Mouse (Mus musculus) intestine, embryonic 16.5 days (tissue): ENCODE results near the gene Zfhx3. TPM values are rescaled to one million over a fixed set of nuclear protein-coding genes. Genes with fewer than 3 reads are reported as not detected.

Experiments
- ATAC-seq: fragments of 200-750 bp; cut with Nextera tagmentation; 2 replicates; pipeline ENCODE4 v1.8.0; 2017; ENCODE audit warnings: moderate TSS enrichment, moderate library complexity
- H3K27ac ChIP-seq: fragments of 300-500 bp; sonication (generic); 2 replicates; pipeline ENCODE4 v1.5.1; 2014; ENCODE audit warnings: mild to moderate bottlenecking, low read length
- H3K27me3 ChIP-seq: fragments of 300-500 bp; sonication (generic); replicated peaks from 2 replicates; pipeline ENCODE4 v1.6.1; 2014; ENCODE audit warnings: low read length, control low read depth, mixed read lengths; ENCODE audit not compliant: control insufficient read depth, insufficient read depth
- H3K36me3 ChIP-seq: fragments of 300-500 bp; sonication (generic); 2 replicates; pipeline ENCODE4 v1.6.1; 2014; ENCODE audit warnings: low read length, control low read depth; ENCODE audit not compliant: control insufficient read depth, insufficient read depth
- H3K4me1 ChIP-seq: fragments of 300-500 bp; sonication (generic); 2 replicates; pipeline ENCODE4 v1.6.1; 2014; ENCODE audit warnings: low read length, control low read depth, mixed read lengths; ENCODE audit not compliant: control insufficient read depth, insufficient read depth
- H3K4me2 ChIP-seq: fragments of 300-500 bp; sonication (generic); 2 replicates; pipeline ENCODE4 v1.6.1; 2014; ENCODE audit warnings: low read depth, low read length, control low read depth
- H3K4me3 ChIP-seq: fragments of 300-500 bp; sonication (generic); 2 replicates; pipeline ENCODE4 v1.5.1; 2014; ENCODE audit warnings: mild to moderate bottlenecking, low read length
- H3K9ac ChIP-seq: fragments of 300-500 bp; sonication (generic); 2 replicates; pipeline ENCODE4 v1.6.1; 2014; ENCODE audit warnings: low read depth, low read length
- H3K9me3 ChIP-seq: fragments of 300-500 bp; sonication (generic); 2 replicates; pipeline ENCODE4 v1.6.1; 2016; ENCODE audit warnings: low read length, control low read depth; ENCODE audit not compliant: control insufficient read depth
- WGBS: fragments of 180-500 bp; shearing (Covaris S2); extraction: QIAGEN DNeasy Blood & Tissue Kit; methylation state at CpG from one replicate; pipeline ENCODE4 v1.1.7; 2014; 5-methylcytosine and 5-hydroxymethylcytosine counted together
- polyA plus RNA-seq: library from polyadenylated mRNA; unstranded; fragments of >200 nt; fragmentation: Nextera tagmentation; extraction: Ambion mirVana; gene quantifications from 2 replicates; pipeline ENCODE4 v1.2.1, GENCODE M21; 2015

Gene Zfhx3
- polyA plus RNA-seq, 1 experiment from 2014 or later, result 6.1 TPM

DNA sequence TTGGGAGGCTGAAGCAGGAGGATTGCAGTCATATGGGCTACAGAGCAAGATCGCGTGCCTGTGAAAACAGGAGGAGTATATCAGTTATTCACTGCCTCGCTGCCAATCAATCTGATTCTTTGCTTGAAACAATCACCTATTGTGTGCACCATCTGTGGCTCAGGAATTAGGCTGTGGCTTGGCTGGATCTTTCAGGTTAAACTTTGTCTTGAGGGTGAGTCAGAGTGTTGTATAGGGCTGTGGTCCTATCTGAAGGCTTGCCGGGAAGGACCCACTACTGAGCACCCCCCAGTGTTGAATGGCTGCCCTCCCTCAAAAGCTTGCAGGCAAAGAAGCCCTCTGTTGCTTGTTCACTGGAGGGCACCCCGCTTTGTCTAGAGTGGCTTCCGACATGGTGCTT is 812.1 kb downstream of the Zfhx3 start:
- Histone ChIP-seq H3K36me3 (no peaks in the 10 kb centered on the region), H3K4me2 (no peak overlapping the region), H3K27ac (peak overlapping the region; percentile 19; the same call in 1 of the 2 replicates), H3K9me3 (no peaks in the 10 kb centered on the region), H3K4me3 (no peak overlapping the region), H3K27me3 (no peaks in the 10 kb centered on the region), H3K9ac (no peak overlapping the region), H3K4me1 (peaks cover 22% of the 10 kb centered on the region)
- 67% methylated on average over 6 of the region's 6 CpGs for WGBS
- peak; percentile 52; the same call in 1 of the 2 replicates for ATAC-seq

DNA sequence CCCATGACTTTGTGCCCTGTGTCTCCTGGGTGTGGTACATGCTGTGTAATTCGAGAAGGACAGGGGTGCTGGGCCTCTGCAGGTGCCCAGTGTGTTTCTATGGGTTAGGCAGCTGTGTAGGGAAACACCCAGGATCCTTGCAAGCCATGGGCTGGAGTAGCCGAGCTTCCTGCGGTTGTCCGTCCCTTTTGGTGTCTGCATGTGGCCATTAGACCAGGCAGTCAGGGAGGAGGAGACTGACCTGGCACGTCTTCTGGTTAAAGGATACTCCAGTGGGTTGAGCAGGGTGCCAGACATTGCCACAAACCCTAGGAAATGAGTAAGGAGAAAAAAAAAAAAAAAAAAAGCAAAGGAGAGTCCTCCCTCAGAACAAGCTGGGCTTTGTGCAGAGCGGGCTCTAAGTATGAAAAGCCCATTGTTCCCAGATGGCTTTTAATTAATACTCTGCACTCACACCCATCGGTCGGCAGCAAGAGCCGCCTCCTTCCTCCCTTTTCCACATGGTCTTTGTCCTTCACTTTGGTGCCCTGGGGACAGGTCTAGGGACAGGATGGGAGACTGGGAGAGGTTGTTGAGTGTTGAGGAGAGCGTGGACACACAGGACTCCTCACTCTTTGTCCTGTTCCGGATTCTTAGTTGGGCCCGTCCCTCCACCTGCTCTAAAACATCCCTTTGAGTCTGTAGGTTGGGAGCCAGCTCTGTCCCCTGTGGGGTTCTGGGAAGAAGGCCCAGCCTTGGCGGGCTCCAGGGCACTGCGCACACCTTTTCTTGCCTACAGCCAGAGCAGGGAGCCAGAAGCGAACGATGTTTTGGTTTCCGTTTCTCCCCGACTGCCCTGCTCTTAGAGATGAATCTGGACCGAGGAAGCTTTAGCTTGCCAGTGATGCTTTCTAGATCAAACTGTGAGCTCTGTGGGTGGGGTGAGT is 813.2 kb downstream of the Zfhx3 start:
- Histone ChIP-seq H3K9me3 (no peaks in the 10 kb centered on the region), H3K4me3 (no peak overlapping the region), H3K27ac (peak overlapping the region; percentile 49; the same call in 1 of the 2 replicates), H3K4me1 (peaks cover 22% of the 10 kb centered on the region), H3K27me3 (no peaks in the 10 kb centered on the region), H3K4me2 (0 out of 2 replicates have a peak overlapping the region, but pooled peaks have one; percentile 7), H3K9ac (no peak overlapping the region), H3K36me3 (no peaks in the 10 kb centered on the region)
- peak; percentile 54 for ATAC-seq
- 67% methylated on average over 19 of the region's 19 CpGs for WGBS

DNA sequence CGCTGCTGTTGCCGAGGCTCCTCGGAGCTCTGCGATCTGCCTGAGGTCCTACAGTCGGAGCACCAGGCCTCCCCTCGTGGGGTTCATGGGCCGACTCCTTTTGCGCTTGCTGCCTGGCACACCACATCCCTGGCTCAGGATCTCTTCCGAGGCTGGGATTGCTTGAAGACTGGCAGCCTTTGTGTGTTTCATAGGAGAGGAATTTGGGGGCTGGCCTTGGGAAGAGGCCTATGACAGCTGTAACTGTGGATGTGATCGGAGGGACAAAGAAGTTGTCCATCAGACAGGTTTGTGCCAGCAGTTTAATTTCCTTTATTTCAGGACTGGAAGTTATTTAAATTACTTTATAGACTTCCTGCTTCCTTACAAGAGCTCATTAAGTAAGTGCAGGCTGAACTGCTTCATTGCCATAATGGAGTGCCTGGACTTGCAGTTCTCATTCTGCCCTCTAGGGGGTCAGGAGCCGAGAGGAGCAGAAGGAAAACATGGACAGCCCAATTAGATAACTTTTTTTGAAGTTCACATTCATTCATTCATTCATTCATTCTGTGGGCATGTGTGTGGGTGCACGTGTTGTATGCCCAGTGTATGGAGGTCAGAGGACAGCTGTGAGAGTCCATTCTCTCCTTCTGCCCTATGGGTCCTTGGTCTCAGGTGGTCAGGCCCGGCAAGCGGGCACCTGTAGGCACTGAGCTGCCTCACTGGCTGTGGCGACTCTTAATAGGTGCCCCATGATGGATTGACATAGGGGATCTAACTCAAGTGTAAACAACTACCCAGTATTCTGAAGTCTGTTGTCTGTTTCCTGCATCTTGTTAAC is 817.3 kb downstream of the Zfhx3 start:
- Histone ChIP-seq H3K9ac (peak overlapping the region; percentile 56), H3K9me3 (no peaks in the 10 kb centered on the region), H3K4me1 (peaks cover 32% of the 10 kb centered on the region), H3K4me2 (no peak overlapping the region), H3K27me3 (no peaks in the 10 kb centered on the region), H3K27ac (peak overlapping the region; percentile 57), H3K36me3 (no peaks in the 10 kb centered on the region), H3K4me3 (no peak overlapping the region)
- ATAC-seq, result peak; percentile 35; the same call in 1 of the 2 replicates
- 53% methylated on average over 15 of the region's 15 CpGs for WGBS

DNA sequence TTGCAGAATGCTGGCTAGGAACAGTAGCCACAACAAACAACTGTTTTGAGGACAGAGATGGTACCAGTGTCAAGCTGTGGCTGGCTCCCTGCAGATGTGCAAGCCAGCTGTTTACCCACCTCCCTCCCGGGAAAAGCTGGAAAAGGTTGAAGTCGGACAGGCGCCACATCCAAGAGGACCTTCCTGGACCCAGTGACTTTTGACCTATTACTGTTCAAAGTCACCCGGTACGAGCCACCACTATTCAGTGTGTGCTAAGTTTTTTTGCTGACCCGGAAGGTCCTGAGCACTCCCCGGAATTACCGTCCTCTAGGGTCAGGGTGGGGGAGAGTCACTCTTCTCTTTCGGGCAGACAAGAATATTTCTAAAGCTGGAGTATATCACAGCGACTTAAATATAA is 818.3 kb downstream of the Zfhx3 start:
- no peaks in the 10 kb centered on the region for H3K9me3 ChIP-seq
- WGBS, result 69% methylated on average over 10 of the region's 10 CpGs
- ATAC-seq, result no peak
- H3K4me1 ChIP-seq, result peaks cover 34% of the 10 kb centered on the region
- H3K27me3 ChIP-seq, result no peaks in the 10 kb centered on the region
- no peak overlapping the region for H3K27ac ChIP-seq
- H3K4me3 ChIP-seq, result no peak overlapping the region
- no peak overlapping the region for H3K9ac ChIP-seq
- no peak overlapping the region for H3K4me2 ChIP-seq
- H3K36me3 ChIP-seq, result no peaks in the 10 kb centered on the region

DNA sequence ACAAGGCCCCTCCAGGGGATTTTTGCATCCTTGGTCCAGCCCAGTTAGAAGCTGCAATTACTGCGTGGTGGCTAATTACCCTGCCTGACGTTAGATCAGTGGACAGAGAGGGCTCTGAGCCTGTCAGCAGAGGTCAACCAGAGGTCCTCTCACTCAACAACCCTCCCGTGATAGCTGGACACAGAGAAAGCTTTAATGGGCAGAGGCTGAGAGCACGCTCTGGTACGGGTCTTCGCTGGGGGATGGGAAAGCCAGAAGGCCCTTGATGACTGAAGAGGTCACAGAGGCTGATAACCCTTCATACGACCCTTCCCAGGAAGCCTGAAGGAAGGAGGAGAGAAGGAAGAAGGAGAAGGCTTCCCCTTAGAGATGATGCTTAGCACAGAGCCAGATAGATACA is 820.1 kb downstream of the Zfhx3 start:
- H3K27me3 ChIP-seq, result no peaks in the 10 kb centered on the region
- no peak overlapping the region for H3K4me2 ChIP-seq
- ATAC-seq, result no peak
- H3K9ac ChIP-seq, result no peak overlapping the region
- H3K4me3 ChIP-seq, result no peak overlapping the region
- WGBS, result 42% methylated on average over 7 of the region's 7 CpGs
- no peaks in the 10 kb centered on the region for H3K36me3 ChIP-seq
- no peak overlapping the region for H3K27ac ChIP-seq
- H3K4me1 ChIP-seq, result peaks cover 42% of the 10 kb centered on the region
- H3K9me3 ChIP-seq, result no peaks in the 10 kb centered on the region

DNA sequence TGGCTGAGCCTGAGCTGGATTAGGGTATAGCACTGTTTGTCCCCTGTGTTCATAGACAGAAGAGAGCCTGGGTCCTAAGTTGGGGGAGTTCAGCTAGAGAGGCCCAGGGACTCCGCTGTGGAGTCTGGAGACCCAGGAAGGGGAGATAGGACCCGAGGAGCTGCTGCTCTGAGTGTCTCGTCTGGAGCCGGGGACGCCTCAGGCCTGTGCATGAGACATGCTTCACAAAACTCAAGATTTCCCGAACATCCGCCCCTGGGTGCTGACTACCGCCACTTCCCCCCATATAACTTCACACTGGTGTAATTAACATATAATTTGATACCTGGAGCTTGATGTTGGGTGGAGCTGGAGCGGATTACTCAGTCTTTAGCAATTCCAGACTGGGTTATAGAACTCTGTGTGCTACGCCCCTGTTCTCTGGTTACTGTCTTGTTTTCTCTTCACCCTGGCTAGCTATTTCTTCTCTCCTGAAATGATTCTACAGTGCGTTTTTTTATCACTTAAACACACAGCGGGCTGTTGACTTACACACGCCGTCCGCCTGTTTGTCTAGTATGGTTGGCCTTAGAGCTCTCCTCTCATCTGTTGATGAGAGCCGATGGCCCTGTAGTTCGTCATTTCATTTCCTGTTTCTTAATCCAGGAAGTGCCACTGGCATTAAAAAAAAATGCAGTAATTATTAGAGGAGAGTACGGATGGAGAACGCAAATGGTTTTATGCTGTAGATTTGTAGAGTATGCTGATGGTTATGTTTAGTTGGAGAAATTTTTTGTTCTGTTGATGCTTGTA is 822.2 kb downstream of the Zfhx3 start:
- Histone ChIP-seq H3K9ac (peak overlapping the region; percentile 31; the same call in 1 of the 2 replicates), H3K9me3 (no peaks in the 10 kb centered on the region), H3K27me3 (no peaks in the 10 kb centered on the region), H3K4me3 (no peak overlapping the region), H3K27ac (peak overlapping the region; percentile 47; the same call in 1 of the 2 replicates), H3K36me3 (no peaks in the 10 kb centered on the region), H3K4me2 (no peak overlapping the region), H3K4me1 (peaks cover 38% of the 10 kb centered on the region)
- ATAC-seq, result peak; percentile 36
- 42% methylated on average over 19 of the region's 19 CpGs for WGBS

DNA sequence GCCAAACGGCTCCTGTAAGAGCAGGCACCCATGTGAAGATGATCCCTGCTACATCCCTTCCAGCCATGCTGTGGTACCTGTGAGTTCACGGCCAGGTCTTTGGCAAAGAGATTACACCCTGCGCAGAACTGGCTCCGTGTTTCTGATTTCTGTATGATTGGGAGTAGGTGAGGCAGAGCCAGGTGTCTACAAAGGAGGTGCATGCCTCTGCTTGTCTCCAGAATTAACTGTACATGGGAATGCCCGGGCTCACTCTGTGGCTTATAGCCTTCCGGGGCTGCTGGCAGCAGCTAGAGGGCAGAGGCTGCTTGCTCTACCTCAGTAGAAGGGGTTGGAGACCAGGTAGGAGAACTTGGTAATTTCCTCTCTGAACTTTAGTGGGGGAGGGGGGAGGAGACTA is 823.7 kb downstream of the Zfhx3 start:
- Histone ChIP-seq H3K4me1 (peaks cover 37% of the 10 kb centered on the region), H3K27ac (no peak overlapping the region), H3K36me3 (no peaks in the 10 kb centered on the region), H3K4me2 (no peak overlapping the region), H3K4me3 (no peak overlapping the region), H3K9ac (no peak overlapping the region), H3K27me3 (no peaks in the 10 kb centered on the region), H3K9me3 (no peaks in the 10 kb centered on the region)
- no peak for ATAC-seq
- 71% methylated on average over 6 of the region's 6 CpGs for WGBS

DNA sequence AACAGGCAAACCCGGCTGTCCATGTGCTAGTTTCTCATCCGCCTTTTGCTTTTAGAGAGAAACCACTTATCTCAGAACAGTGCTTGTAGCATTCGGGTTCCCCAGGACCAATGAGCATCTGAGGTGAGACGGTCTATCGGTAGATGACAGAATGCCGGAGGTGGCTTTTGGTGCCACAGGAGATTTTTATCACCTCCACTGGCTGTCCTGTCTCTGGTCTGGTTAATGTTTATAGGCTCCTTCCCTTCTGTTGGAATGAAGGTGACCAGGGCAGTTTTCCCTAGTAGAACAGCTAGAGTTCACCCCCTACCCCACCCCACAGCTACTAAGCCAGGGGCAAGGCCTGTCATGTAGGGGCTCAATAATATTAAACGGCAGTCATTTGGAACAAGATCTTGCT is 825.6 kb downstream of the Zfhx3 start:
- ATAC-seq, result no peak
- 54% methylated on average over 7 of the region's 7 CpGs for WGBS
- peaks cover 37% of the 10 kb centered on the region for H3K4me1 ChIP-seq

DNA sequence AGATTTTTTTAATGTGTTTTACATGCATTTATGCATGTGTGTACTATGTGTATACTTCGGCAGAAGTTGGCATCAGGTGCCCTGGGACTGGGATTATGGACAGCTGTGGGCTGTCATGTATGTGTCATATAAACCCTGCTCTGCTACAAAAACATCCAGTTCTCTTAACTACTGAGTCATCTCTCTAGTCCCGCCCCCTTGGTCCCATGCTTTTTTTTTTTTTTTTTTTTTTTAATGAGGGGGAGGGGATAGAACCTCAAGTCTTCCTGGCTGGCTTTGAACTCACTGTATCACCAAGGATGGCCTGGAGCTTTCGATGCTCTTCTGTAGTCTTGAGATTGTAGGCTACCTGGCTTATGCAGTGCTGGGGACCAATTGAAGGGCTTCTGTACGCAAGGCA is 827.9 kb downstream of the Zfhx3 start:
- peaks cover 21% of the 10 kb centered on the region for H3K4me1 ChIP-seq
- H3K36me3 ChIP-seq, result no peaks in the 10 kb centered on the region
- H3K9me3 ChIP-seq, result no peaks in the 10 kb centered on the region
- ATAC-seq, result no peak
- H3K27me3 ChIP-seq, result no peaks in the 10 kb centered on the region
- no peak overlapping the region for H3K27ac ChIP-seq
- WGBS, result 78% methylated on average over 4 of the region's 4 CpGs
- no peak overlapping the region for H3K4me2 ChIP-seq
- H3K4me3 ChIP-seq, result no peak overlapping the region
- no peak overlapping the region for H3K9ac ChIP-seq

More for the DNA sequence above, 825.6 kb downstream of the Zfhx3 start:
- no peak overlapping the region for H3K4me3 ChIP-seq
- H3K4me2 ChIP-seq, result no peak overlapping the region
- no peak overlapping the region for H3K27ac ChIP-seq
- no peak overlapping the region for H3K9ac ChIP-seq
- no peaks in the 10 kb centered on the region for H3K27me3 ChIP-seq
- H3K9me3 ChIP-seq, result no peaks in the 10 kb centered on the region
- H3K36me3 ChIP-seq, result no peaks in the 10 kb centered on the region
